Mouse (Mus musculus): Measurements from ENCODE around the gene Ccl11.

The Ccl11 gene

DNA sequence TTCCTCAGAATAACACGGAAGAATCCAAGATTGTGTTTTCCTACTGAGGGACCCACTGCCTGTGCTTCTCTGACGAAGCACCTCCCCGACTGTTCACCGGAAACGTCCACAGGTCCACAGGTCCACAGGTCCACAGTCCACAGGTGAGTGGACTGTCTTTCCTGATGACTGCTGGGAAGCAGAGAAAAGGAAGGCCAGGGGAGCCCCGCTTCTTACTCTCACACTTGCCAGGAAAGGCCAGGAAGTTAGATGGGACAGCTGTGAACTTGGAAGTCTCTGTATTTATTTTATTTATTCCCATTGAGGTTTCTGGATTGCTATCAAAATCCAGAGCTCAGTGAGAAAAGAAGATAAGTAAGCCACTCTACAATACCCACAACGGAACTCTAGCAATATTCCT is 3.8 kb upstream of the Ccl11 start:
- CTCF ChIA-PET: no interaction called here

DNA sequence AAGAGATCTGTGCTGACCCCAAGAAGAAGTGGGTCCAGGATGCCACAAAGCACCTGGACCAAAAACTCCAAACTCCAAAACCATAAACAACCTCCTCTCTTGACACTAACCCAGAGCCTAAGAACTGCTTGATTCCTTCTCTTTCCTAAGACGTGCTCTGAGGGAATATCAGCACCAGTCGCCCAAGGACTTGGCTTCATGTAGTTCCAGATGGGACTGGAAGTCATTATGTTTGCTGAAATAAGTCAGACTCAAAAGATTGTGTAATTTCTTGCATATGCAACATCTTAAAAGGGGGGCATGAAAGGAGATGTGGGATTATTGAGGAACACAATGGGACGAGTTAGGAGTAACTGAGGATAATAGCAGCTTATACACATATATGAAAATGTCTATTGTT is 4.6 kb downstream of the Ccl11 start:
- CTCF ChIA-PET: no interaction called here

DNA sequence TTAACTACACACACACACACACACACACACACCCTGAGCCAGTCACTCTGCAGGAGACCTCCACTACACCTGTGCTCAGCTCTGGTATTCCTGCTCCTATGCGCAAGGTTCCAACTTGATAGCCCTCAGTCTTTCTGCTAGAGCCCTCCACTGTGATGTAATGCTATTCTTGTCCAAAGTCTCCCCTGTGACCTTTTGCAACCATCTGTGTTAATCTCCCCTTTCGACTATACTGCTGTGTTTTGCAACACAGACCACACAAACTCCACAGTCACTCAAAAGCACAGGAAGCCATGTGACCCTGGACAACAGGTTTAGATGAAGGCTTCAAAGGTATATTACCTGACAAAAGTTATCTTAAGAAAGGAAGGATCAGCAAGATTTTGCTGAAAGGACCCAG is 5.8 kb downstream of the Ccl11 start:
- CTCF ChIA-PET: no interaction called here

DNA sequence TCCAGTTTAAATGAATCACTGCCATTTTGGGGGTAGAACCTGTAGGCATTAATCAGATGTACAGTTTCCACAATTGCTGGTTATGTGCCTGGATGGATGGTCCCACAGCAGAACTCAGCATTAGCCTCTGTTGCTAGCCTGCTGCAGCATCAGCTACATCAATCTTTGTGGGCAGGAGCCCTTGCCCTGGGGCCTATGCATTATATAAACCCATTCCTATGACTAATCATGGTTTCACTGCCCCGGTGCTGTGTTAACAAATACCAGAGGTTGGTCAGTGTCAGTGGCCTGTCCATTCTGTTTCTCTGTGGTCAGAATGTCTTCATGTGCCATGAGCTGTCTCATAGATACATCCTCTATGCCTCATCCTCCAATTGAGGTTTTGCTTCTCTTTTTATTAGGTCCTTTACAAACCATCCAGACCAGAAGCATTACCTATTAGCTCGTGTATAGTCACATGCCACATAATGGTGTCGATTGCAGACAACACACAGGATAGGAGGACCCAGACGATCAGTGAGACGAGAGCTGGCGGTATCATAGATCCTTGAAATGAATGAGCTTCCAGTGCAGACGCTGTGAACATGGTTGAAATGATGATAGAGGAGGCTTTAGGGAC is 9.4 kb downstream of the Ccl11 start:
- CTCF ChIA-PET: no interaction called here

DNA sequence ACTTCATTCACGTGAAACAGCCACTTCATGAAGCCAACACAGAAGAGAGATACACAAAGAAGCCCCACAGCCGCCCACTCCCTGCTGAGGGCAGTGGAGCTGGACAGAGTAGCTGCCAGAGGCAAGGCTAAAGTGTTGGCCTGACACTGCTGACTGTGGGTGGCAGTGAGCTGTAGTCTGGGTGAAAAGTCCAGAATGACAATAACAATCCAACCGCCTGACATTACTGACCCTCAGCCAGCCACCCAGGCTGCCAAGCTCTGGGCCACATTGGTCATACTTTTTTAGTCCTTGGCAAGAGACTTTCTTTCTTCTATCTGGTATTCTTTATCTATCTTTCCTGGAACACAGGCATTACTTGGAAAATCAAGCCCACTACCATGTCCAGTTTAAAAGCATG is 13.5 kb downstream of the Ccl11 start:
- CTCF ChIA-PET: no interaction called here

DNA sequence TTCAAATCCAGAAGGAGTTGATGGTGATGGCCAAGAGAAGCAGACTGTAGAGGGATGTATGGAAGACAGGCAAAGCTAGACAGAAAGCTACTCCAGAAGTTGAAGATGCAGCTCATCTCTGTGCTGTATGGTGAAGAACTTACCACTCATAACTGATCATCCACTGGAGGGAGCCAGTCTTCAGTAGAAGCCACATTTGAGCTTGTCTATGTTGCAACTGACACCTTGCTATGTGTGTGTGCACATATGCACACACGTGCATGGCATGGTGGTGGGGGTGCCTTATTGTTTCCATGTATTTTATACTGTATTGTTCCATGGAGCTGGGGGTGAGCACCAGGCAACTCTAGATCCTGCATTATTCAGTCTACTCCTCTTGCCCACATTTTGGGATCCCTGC is 14.8 kb downstream of the Ccl11 start:
- CTCF ChIA-PET: no interaction called here

DNA sequence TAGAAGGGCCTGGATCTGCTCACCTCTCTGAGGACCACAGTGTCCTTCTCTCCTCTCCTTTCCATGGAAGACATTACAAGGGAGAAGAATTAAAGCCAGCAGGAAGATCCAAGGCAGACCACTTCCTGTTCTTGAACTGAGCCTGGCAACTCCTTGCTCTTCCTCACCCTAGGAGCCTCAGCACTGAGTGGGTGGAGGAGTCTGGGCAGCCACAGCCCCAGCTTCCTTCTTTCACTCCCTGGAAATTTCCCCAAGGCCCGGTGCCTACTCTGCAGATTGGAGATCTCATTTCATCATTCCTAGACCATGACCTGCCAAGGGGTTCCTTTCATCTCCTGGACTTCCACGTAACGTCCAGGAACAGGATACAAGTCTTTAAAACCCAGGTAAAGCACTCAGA is 15.4 kb downstream of the Ccl11 start:
- CTCF ChIA-PET: no interaction called here

DNA sequence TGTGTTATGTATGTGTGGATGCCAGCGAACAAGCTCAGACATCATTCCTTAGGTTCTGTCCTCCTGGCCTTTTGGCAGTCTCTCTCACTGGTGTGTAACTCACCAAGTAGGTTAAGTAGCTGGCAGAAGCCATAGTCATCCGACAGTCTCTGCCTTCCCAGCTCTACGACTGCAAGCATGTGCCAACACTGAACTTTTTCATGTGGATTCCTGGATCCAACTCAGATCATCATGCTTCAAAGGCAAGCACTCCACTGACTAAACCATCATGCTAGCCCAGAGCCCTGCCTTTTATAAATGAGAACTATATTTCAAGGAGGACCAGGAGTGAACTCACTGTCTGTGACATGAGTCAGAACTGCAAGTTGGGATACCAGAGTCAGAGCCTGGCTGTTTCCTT is 16.1 kb downstream of the Ccl11 start:
- CTCF ChIA-PET: no interaction called here

DNA sequence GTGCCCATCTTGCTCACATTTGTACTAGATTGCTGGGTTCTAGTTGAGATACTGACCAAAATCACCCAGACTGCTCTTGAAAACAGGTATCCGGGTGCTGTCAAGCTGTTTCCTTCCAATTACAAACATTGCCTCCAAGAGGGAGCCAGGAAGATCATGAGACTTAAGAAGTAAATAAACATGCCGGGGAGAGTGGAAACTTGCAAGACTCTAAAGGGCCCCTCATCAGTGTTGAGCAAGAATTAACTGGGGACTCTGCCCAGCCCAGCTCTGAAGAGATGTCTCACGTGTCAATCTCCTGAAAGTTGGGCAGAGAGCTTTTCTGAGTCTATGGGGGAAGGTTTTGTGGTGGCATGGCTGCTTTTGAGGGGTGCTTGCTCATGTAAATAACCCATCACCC is 19.4 kb downstream of the Ccl11 start:
- CTCF ChIA-PET: no interaction called here

DNA sequence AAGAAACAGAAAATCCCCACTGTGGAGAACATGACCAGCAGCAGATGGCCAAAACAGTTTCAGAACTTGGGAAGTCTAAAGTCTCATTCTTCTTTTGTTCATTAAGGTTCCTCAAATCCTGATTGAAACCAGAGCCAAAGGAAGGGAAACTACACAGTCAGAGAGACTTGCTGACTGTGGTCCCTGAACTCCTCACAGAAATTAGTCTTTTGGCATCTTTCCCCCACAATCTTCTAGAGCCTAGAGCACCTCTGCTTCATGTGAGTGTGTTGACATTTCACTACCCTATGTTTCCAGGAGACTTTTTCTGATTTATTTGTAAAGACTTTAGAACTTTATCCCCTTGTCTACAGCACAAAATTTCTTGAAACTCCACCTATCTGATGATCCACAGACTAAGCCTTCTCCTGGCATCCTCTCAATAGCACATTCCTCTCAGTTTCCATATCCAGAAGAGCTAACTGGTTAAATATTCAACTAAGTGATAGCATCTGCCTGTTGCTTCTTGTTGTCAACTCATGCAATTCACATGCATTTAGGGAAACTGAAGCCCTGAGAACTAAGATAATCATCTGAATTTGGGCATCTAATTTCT is 20.6 kb downstream of the Ccl11 start:
- CTCF ChIA-PET: no interaction called here

DNA sequence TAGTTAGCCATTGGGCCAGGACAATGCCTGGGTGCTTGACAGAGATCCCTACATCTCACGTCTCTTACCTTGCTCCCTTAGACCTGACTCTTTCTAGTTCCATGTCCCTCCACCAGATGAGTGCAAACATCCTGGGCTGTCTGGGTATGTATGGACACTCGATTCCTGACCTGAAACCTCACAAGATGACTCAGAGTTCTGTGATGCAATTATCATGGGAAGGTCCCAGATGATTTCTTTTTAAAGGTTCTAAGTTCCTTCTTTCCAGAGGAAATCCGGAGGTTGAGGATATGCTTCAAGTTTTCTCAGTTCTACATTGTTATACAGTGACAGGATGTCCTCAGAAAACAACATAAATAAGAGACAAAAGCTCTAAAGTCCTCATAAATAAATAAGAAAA is 23.2 kb downstream of the Ccl11 start:
- CTCF ChIA-PET: no interaction called here

DNA sequence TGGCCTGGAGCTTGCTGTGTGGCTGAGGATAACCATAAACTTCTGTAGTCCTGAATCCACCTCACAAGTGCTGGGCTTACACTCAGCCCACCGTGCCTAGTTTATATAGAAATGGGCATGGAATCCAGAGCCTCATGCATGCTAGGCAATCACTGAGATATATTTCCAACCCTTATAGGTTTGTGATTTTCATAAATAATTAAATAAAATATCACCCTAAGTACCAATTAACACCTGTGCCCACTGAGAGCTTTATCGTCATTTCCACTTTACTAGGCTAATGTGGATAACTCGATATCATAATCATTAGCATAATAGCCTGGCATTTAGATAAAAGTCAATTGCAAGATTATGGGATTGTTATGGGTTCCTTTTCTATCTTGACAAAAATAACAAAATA is 26.7 kb downstream of the Ccl11 start:
- CTCF ChIA-PET: no interaction called here

DNA sequence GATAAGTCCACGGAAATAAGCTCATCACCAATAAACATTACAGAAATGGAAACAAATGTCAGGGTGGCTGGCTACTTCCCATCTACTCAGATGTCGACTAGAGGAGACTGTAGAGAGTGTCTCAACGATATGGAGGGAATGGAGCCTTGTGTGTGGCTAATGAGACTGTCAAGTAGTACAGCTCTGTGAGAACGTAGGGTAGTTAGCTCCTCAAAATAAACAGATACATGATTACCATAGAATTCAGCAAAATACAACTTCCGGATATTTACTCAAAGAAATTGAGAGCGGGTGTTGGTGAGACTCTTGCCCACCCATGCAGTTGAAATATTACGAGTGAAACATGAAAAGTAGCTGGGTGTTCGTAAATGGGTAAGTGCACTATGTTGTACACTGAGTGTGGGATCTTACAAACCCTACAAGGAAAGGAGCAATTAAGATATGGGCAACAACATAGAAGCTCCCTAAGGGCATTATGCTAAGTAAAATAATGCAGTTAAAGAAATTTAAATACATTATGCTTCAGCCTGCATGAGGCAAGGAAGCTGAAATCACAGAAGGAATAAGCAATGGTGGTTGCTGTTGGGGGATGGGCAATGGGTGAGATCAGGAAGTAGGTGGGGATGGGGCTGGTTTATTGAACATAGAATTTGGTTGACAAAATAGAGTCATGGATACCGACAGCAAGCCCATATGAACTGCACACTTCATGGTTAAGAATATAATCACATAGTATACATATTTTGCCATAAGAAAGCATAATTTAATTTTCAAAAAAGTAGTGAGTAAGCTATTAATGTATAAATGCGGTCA is 42.1 kb downstream of the Ccl11 start:
- CTCF ChIA-PET: no interaction called here

DNA sequence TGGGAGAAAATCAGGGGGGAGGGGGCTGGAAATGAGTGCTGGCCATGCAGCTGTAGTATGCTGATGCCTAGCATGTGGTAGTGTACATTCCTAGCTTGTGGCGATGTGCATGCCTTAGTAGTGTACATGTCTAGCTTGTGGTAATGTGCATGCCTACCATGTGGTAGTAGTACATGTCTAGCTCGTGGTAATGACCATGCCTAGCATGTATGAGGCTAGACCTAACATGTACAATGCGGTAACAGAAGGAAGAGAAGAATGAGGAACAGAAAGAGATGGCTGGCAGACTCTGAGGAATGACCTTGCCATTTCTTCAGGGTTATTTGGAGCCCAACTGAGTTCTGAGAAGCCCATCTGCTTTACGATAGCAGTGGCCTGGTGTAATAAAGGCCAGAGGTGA is 43.5 kb downstream of the Ccl11 start:
- CTCF ChIA-PET: no interaction called here

DNA sequence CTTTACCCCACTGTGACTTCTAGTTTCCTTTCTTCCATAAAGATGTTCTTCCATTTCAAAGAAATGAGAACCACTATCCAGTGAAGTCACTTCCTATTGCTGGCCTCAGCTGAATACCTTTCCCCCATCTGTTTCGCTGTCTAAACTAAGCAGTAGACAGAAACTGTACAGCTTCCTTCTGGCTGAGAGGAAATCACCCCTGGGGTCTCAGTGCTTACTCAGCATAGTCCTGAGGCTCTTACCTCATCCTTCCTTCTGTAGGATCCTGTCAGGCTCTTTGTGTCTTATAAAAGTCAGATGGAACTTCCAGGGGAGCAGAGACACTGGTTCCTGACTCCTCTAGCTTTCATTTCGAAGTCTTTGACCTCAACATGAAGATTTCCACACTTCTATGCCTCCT is 43.9 kb downstream of the Ccl11 start, which contains the start of gene Ccl12:
TSS of gene Ccl12 (plus strand) at position 317 of the 400 bp plus-strand sequence.
- CTCF ChIA-PET: no interaction called here

DNA sequence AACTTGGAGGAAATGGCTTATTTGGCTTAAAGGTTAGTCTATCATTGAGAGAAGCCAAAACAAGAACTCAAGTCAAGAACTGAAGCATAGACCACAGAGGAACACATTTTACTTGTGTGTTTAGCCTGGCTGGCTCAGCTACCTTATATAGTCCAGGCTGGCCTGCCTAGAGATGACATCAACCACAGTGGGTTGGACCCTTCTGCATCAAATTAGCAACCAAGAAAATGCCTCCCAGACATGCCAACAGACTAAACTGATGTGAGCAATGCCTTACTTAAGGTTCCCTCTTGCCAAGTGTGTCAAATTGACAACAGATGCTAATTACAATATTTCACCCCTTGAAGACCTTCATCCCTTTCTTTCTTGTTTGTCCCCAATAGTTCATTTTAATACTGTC is 52.0 kb downstream of the Ccl11 start:
- CTCF ChIA-PET: no interaction called here

DNA sequence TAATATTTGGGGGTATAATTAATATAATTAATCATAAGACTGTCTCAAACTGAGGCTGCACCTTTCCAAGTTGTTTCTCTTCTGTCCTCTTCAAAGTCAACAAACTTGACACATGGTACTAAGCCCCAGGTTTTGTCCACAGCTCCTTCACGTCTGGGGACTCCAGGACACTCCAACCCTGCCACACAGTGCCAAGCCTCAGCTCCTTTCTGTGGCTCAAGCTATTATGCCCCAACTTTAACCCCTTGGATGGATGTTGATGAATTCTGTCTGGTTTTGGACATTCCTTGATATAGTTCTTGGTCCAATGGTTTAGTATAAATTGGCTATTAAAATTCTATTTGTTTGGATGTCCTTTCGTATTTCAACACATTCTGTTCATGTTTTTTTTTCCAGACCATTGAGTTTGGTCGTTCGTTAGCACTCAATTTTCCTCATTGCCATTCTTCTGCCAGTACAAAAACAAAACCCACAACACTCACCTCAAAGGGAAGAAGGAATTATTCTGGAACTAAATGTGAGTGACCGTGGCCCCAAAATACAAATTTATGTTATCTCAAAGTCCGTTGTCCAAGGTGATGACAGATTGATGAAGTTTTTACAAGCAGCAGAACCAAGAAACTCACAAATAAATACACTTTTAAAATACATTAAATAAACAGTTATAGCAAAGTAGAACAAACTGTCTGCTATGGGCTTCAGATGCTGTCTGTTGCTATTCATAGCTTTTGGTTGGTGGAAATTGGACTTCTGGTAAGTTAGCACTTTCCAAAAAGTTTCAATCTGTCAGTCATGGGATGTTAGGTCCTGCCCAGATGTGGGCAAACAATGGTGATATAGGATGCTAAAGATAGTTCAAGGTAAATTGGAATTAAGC is 53.0 kb downstream of the Ccl11 start:
- CTCF ChIA-PET: no interaction called here
